Mouse (Mus musculus) c-Kit-positive CD71-positive TER-119-negative erythroid progenitor cells, embryonic 14.5 days (primary cell): ENCODE results near the gene Hnrnpl.
A peak's percentile ranks its signal among the peaks of the same experiment; 100 is the strongest.

ENCODE experiments used
- DNase-seq: peaks from one replicate; pipeline ENCODE4 v3.0.0-alpha.2; 2013; ENCODE audit warnings: low read depth

Hnrnpl gene

DNA sequence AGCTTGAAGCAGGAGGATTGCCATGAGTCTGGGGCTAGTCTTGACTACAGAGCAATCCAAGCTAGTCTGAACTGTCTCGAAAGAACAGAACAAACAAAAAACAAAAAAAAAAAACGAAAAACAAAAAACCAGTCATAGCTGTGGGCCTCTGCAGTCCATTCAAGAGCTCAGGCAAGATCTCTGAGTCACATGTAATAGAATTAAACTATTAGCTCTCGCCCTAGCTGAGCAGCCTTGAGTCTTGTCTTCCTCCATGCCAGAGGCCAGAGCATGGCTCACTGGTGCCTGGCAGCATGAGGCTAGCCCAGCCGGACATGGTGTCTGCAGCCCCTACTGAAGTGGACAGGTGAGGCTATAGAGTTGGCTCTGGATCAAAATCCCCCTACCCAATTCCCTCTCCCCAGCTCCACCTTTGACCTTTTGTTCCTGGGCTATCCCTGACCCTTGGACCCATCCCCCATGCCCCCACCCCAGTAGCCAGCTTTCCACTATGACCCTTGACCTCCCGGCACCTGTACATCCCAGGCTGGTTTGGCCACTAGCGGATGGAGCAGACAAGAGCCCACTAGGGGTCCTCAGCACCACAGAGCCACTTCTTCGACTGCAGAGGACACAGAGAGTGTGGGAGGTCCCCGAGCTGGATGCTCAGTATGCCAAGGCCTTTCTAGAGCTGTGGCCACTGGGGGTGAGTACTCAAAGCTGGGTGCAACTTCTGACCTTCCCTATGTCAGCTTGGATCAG, 18.1 kb upstream of the Hnrnpl start:
- DNase-seq, result no peak

DNA sequence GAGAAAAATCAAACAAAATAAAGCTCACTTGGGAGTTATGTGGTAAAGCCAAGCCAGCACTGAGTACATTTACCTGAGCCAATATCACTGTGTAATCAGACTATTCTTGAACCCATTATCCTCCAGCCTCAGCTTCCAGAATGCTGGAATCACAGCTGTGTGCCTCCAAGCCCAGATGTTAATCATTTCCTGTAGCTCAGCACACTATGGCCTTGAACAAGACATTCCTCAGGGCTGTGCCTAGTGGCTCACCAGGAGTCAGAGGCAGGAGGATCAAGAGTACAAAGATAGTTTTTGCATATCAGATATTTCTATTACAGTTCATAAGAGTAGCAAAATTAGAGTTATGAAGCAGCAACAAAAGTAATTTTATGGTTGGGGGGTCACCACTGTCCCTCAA, 16.6 kb upstream of the Hnrnpl start:
- DNase-seq, result no peak

DNA sequence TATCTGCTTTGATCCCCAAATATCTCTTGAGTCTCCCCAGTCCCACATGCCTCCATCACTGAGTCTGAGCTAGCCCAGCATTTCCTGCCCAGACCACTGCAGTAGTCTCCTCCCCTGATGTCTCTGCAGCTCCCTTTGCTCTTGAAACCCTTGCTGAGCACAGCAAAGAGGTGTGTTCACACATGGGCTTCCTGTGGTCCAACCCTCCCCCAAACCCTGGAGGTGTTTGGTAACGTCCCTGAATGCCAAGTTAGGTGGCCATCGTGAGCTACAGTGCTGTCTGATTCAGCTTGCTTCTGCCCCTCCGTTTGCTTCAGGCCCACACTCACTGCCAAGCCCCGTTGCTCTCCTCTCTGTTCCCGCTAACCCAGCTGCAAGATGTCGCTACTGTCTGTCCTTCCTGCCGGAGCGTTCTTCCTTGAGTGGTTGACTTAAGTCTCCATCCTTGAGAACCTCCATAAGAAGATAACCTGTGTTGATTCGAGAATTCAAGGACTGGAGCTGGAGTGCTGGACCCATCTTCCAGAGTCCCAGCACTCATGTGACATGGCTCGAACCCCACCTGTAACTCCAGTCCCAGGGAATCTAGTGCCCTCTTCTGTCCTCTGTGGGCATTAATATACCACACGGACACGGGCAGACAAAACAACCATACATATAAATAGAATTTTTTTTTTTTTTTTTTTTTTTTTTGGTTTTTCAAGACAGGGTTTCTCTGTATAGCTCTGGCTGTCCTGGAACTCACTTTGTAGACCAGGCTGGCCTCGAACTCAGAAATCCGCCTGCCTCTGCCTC, 15.8 kb upstream of the Hnrnpl start:
- no peak for DNase-seq

DNA sequence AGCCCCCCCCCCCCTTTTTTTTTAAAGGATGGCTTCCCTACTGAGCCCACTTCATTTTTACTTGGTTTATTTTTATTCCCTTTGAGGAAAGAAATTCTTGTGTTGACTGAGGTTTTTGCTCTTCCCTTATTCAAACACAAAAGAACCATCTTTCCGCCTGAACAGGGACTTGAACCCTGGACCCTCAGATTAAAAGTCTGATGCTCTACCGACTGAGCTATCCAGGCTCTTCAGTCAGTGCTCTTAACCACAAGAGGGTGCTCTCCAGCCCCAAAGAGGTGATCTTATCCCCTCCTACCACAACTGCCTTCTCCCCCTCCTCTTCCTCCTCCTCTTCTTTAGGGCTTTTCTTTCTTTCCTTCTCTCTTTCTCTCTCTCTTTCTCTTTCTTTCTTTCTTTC, 14.5 kb upstream of the Hnrnpl start:
- no peak for DNase-seq

DNA sequence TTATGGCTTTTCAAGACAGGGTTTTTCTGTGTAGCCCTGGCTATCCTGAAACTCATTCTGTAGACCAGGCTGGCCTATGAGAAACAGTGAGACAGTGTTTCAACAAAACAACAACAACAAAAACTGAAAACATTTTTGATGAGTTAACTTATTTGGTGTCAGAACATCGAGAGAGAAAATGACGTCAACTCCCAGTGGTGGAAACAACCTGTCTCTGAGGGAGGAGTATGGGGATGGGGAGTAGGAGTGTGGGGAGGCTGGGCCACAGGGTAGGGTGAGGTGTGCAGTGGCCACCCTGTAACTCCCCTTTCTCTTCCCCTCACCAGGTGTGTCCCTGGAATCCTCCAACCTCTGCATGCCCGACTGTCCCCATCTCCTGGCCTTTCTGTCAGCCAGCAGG, 13.8 kb upstream of the Hnrnpl start:
- DNase-seq, result no peak

DNA sequence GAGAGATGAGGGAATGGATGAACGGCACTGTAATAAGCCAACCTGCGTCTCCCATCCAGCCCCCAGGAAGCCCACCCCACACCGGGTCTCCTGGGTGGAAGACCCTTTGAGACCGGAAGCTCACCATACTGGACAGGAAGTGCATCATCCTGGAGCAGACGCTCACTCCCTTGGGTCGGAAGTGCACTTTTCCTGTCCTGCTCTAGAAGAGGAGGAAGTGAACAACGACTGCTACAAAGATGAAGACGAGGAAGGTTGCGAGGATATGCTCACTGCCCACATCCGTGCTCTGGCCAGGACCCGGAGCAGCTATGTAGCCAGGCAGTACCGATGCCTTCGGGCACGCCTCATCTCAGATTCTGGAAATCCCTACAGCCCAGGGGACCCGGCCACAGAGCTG, 12.5 kb upstream of the Hnrnpl start:
- DNase-seq, result no peak

DNA sequence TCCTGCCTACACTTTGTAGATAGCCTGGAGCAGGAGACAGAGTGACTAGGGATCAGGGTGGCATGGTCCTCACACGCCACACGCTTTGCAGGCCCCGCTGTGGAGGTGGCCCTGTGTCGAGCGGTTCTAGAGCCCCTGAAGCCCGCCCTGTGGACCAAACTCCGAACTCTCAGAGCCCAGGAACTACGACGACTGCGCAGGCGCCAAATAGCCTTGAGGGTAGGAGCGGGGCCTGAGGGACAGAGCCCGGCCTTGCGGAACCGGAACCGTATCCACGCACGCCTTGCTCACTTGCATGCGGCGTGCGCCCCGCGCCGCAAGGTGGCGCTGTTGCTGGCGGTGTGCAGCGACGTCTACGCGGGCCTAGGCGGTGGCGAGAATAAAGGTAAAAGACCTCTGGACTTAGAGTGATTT, 11.8 kb upstream of the Hnrnpl start:
- DNase-seq, result peak; percentile 61

DNA sequence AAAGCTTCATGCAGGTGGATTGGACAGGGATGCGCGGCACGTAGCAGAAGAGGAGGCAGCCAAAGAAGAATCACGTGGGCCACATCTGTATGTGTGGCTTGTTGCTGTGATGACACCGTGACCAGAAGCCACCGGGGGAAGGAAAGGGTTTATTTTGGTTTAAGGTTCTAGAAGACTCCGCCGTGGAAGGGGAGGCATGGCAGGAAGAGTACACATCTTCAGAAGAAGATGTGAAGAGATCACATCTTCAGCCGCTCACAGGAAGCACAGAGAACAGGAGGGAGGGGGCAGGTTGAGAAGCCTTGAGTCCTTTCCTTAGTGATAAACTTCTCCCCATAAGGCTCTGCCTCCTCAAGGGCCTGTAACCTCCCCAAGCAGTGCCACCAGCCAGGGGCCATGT, 8.3 kb upstream of the Hnrnpl start:
- no peak for DNase-seq

DNA sequence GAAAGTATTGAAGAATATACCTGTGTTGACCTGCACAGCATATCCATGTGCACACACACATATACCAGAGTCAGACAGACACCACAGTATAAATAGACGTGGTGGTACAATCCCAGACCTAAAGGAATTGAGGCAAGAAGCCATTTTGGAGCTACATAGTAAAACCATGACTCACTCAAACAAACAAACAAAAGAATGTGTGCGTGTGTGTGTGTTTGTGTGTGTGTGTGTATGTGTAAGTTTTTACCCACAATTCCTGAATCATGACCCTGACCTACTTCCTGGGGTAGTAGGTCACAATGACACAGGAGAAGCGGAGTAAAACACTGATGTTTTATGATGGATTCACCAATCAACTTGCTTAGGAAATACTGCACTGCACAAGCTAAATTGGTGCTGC, 6.9 kb upstream of the Hnrnpl start:
- no peak for DNase-seq

DNA sequence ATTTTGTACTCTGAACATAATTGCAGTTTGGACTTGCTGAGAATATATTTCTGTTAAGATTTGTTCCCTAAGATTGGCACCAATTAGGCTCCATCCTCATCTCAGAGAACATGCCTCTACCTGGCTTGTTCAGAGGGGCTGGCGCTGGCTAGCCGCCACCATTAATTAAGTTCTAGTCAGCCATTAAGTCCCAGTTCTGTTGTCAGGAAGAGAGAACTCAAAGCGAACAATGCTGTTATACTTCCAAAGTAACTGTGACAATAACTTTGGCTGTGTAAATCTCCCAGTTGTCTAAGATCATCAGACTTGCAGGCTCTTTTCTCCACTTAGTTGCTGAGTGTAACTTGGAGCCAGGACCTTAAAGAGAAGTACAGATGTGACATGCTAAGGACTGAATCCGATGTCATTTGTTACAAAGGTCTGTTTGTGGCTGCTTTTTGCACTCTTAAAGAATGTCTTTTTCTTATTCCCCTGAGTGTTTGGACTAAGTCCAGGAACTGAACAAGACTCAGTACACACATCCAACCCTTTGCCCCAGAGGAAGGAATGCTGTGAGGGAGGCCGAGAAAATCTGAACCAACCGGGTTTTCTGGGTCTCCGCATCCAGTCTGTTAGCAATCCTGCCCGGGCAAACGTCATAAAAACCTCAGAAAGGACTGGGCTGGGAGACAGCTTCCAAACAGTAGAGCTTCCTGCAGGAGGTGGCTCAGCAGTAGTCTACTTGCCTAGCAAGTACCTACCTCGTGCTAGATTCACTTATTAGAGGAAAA, 6.3 kb upstream of the Hnrnpl start:
- DNase-seq, result no peak

DNA sequence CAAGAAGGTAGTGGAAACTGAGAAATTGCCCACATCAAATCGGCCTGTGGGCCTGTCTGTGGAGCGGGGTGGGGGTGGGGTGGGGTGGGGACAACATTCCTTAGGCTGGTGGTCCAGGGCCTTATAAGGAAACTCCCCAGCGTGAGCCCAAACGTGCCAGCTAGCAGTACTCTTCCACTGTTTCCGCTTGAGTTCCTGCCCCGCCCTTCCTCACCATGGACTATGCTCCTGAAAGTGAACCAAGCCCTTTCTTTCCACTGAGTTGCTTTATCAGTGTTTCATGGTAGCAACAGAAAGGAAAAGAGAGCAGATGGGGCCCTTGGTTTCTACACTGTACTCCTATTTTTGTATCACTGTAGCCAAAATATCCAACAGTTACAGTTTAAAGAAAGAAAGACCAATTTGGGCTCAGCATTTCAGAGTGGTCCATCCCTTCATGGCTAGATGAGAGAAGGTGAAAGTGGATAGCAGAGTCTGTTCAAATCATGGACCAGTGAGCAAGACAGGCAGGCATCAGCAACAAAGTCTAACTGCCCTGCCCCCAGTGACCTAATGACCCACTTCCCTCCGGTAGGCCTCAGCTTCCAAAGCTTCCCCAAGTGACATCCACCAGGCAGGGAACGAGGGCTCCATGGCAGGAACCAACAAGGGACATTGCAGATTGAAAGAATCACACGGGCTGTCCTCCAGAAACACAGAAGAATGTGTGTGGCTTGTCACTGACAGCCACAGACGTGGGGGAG, 5.3 kb upstream of the Hnrnpl start:
- DNase-seq, result no peak

DNA sequence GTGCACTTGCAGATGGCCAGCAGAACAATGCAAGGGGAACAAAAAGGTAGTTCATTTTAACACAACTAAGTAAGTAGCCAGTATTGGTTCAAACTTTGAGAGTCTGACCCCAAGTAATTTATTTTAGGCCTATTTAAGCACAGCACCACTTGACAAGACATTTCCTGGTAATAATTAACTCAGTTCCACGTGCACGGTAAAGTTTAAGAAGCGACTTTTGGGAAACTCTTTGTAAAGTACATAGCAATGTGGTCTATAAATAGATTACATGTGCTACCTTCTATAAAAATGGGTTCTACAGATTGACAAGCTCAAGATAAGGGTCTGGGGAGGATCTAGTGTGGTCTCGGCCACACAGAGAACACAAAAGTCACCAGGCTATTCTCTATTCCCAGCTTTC, 4.6 kb upstream of the Hnrnpl start:
- no peak for DNase-seq

DNA sequence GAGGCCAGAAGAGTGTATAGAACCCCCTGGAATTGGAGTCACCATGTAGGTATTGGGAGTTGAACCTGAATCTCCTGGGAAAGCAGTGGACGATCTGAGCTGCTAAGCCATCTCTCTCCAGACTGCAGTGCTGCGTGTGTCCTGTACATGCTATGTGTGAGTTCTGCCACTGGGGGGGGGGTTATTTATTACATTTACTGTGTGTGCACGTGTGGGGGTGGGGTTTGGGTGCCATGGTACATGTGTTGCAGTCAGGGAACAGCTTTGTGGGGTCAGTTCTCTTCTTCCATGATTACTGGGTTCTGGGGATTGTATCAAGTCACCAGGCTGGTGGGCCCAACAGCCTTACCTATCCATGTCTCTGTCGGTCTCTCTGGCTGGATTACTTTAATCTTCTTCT, 1.5 kb upstream of the Hnrnpl start:
- DNase-seq, result no peak

DNA sequence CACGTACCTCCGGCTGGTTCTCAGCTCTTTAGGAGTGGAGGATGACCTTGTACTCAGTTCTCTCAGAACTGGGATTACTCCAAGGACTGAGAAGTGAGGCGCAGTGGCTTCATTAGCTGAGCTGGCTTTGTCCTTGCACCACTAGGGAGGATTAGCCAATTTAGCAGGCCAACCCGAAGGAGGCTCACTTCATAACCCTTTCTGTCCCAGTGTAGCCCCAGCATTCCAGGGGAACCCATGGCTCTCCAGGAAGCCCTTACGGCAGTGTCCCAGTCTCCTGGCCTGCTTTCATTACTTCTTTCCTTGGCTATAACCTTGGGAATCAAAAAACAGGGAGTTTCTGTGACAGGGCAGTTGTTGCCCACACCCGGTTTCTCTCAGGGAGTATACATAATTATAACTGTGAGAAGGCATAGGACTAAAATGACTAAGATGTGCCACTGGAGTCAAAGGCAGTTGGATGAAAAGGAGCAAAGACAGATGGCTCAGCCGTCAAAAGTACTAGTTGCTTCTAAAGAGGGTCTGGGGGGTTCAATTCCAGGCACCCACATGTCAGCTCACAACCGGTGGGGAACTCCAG, 610 bp upstream of the Hnrnpl start:
- no peak for DNase-seq

DNA sequence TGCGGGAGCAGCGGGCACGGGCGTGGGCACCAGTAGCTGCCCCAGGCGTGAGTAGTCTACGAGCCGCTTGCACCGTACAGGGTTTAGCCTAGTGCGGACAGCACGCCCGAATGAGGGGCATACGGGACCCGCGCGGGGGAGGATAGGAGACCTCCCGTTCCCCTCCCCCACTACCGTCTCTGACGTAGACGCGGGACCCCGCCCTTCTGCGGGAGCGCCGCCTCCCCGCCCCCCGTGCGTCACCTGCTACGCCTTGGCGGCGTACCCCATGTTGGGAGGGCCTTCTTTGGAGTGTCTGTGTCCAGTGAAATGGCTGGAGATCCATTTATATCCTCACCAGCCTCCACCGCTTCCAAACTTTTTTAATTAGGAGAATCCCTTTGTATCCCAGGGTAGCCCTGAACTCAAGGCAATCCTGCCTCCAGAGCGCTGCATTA, 634 bp downstream of the Hnrnpl start:
- DNase-seq, result peak; percentile 81

DNA sequence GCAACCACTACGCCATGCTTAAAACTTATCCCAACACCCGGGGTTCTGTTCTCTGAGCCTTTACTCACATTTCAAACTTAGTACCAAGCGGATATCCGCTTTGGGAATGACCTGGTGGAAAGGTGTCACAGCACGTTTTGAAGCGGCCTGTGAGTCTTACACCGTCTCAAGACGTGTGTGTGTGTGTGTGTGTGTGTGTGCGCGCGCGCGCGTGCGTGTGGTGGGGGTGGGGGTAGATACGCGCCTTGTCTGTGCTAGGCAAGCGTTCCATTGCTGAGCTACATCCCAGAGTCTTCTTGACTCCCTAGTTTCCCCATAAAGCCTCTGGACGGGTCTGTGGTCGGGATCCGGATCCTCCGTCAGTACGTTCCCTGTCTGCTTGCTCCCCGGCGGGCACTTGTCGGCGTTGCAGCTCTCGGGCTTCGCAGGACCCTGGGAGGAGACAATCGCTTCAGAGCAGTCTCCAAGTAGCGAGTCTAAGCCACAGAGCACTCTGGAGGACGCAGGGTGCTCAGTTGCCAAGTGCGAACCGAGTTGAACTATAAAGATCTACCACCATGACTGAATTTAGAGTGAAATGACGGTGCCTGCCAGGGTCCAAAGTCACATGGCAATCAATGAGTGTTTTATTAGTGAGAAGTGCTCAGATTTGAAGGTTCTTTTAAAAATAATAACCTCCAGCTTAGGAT, 1.2 kb downstream of the Hnrnpl start:
- no peak for DNase-seq

DNA sequence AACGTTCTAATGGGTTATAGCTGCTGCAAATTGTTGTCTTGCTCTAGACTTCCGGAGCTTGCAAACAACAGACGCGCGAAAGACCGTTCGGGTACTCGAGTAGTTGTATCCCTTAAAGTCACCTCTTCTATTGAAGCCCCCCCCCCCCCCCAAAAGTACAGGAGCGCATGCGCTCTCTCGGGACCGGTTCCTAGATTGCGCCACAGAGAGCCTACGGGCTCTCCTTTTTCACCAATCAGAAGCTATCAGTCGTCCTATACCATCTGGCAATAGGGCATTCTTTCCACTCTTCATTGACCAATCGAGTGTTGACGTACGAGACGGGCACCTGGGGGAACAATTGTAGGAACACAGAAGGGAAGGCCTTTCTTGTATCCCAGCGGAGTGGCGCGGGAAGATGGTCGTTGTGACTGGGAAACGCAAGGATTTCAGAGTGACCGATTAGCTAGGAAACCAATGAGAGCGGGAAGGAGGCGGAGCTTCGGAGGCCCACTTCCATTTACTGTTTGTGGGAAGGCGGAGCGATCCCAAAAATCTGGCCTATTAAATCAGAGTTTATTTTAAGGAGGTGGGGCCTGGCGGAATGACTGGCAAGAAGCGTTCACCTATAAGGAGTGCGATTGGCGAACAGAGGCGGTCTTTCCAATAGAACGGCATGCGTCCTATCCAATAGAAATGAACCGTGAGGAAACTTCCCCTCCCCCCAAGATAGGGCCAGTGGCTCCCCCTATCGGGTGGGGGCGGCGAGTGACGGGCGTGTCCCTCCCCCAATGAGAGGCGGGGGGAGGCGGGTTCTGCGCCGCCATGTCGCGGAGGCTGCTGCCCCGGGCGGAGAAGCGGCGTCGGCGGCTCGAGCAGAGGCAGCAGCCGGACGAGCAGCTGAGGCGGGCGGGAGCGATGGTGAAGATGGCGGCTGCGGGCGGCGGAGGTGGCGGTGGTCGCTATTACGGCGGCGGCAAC, 2.0 kb downstream of the Hnrnpl start:
- peak; percentile 98 for DNase-seq

DNA sequence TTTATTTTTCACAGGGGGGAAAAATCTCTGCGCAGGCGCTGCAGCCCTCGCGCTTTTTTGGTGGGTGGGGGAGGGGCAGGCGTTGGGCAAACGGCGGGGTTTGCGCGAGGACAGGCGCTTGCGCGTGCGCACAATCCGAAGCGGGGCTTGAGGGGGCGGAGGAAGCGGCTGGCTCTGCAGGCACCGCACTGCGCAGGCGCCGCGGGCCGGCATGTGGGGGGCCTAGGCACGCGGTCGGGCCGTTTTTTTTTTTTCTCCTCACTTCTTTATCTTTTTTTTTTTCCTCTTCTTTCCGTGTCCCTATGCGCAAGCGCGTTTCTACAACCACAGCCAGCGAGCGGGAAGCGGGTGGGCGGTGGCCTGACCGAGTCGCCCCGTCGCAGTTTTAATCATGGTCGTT, 2.9 kb downstream of the Hnrnpl start:
- peak; percentile 90 for DNase-seq

DNA sequence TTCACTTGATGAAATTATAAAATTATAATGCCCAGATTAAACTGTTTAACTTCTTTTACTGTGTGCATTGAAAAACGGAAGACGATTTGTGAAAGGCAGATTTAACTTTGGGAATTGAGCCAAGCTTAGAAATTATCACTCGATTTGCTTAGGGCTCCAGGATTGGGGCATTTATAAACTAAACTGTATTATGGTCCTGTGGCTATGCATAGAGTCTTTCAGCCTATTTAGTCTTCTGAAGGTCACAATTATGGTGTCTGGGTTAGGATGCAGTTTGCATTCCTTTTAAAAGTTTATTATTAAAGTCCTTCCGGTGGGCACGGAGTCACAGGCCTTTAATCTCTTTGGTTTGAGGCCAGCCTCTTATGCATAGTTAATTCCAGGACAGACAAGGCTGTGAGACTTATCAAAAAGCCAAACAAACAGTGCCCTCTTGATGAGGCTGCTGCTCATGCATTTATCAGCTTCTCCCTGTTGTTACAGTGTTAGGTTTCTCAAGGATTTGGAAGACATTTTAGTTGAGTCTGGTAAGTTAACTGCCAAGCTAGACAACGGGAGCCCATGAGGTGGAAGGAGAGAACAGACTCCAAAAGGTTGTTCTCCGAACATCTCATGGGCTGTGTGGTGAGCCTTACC, 3.4 kb downstream of the Hnrnpl start:
- no peak for DNase-seq

DNA sequence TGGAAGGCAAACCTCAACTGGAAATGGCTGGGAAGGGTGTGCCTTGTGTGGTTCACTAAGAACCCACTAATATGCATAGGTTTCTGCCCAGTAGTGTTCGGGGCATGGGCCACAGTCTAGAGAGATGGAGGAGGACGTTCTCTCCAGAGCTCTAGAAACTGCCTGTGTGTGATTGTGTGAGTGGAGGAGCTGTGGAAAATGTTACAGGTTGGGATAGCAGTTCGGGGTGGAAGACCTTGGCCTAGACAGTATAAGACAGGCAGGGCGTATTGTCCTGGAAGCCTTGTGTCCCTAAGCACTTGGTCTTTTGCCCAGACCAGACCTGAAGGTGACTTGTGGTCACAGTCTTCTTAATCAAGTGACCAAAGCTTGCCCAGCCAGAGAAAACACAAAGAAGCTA, 4.1 kb downstream of the Hnrnpl start:
- DNase-seq, result no peak
